Mouse (Mus musculus) retina, postnatal 7 days (tissue): ENCODE measurements at regions not wholly inside any gene's neighbourhood (a gene's known extent, or its start where the extent isn't known, plus 50 kb on each side); places are given as distances from the start of the nearest gene placed in this dataset.
"Not testable (repeated sequence)": the region's sequence is repeated elsewhere in the genome, so short reads cannot be mapped to it uniquely, and the experiment has no call there.

ENCODE experiments used
- DNase-seq: peaks from one replicate; pipeline ENCODE4 v3.0.0-alpha.2; 2012; ENCODE audit warnings: low read depth, low spot score

GRCm38 (mm10) chrX:159066212-159066611 lies 143.9 kb upstream of the Rps6ka3 start:
- DNase-seq, result no peak

DNA sequence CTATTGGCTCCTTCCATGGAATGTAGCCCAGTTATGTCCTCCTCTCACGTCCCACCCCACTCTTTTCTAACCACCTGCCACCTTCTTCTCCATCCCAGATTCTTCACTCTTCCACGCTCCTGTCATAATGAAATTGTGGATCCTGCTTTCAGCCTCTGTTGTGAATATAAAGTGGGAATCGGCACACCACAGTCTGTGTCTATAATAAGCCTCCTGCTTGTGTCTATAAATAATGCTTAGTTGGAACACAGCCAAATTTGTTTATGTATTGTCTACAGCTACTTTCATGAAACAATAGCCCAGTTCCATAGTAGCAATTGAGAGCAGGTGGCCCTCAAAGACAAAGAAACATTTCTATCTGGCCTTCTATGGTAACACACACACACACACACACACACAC lies 137.5 kb upstream of the Rps6ka3 start:
- DNase-seq, result no peak

- DNase-seq, result no peak
Measured at GRCm38 (mm10) chrX:159073533-159073932, 136.6 kb upstream of the Rps6ka3 start.

GRCm38 (mm10) chrX:159080508-159080907 lies 129.6 kb upstream of the Rps6ka3 start:
- DNase-seq, result no peak

DNA sequence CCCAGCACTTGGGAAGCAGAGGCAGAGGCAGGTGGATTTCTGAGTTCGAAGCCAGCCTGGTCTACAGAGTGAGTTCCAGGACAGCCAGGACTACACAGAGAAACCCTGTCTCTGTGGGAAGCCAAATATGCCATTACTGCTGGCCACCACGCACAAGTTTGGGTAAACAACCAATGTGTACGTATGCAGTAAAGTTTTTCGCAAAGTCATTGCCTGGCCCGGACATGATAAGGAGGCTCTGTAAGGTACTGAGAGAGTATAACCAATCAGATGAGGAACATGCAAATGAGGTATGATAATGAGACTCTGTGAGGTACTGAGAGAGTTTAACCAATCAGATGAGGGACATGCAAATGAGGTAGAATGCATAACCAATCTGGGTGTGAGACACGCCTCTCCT lies 99.5 kb upstream of the Rps6ka3 start:
- not testable (repeated sequence) for DNase-seq

DNA sequence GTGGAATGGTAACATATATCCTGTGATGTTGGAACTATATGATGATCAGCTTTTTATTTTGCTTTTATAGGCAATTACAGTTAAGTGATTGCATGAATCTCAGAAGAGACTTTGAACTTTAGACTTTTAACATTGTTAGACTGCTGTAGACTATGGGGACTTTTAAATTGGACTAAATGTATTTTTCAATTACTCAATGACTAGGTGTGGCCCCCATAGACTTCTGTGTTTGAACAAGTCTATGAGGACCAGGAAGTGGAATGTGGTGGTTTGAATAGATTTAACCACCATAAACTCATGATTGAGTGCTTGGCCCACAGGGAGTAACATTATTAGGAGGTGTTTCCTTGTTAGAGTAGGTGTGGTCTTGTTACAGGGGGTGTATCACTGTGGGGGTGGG lies 93.9 kb upstream of the Rps6ka3 start:
- no peak for DNase-seq

DNA sequence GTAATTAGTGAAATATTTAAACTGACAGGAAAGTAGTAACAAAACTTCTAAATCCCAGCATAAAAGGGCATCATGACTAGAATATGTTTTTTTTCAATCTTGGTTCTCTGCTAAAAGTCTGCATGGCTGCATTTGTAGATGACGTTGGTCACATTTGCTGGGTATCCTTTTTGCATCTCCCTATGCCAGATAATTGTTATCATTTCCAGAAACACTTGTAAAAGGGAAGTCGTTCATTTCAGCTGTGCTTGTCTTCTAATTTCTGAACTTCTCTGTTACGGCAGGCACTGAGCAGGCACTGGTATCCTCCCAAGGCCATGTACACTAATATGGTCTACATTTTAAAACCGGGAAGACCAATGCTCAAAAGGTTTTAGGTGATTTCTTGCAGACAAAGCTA lies 69.6 kb upstream of the Rps6ka3 start:
- no peak for DNase-seq

DNA sequence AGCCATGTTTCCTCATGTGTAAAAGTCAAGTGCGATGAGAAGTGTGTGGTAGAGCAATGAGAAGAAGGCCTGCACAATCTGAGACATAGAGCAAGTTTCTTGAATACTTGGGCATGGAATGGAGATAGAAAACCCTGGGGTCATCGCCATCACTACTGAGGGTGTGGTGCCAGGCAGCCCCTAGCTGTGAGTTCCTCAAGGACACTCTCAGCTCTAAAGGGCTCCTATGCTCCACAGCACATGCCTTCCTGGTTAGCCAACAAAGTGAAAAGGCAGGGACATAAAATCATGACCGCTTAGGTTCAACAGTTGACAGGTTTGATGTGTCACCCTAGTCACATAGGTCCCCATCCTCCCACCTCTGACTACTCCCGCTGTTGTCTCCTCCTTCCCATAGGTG lies 66.8 kb upstream of the Rps6ka3 start:
- no peak for DNase-seq

DNA sequence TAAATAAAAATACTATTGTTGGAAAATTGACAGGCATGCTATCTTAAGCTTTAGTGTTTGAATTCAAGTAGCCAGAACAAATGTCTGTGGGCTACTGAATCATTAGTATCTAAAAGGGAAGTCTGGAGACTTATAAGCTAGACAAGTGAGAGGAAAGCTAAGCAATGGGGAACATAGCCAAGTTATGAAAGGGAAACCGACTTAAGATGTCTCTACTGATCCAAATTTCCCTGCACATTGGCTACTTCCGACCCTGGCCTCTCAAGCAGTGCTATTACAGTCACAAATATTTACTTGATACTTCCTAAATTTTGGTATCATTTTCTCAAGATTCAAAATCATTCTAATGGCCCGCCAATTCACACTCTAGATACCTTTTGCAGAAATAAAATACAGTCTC lies 65.4 kb upstream of the Rps6ka3 start:
- DNase-seq, result no peak

DNA sequence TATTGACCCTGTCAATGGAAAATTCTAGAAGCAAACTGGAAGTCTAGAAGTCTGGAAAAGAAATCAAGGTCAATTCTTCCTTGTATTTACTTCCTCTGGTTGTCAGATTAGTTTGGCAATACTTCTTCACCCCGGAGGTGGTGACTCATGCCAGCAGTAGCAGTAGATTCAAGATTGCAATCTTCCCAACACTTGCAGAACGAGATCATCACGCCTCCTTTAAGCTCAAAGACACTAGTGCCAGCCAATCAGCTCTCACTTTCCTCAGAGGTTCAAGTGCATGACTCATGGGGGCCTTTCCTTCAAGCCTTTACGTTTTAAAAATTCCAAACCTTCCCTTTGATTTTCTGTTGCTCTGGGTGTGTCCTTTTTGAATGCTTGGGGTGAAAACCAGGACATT lies 64.9 kb upstream of the Rps6ka3 start:
- no peak for DNase-seq

DNA sequence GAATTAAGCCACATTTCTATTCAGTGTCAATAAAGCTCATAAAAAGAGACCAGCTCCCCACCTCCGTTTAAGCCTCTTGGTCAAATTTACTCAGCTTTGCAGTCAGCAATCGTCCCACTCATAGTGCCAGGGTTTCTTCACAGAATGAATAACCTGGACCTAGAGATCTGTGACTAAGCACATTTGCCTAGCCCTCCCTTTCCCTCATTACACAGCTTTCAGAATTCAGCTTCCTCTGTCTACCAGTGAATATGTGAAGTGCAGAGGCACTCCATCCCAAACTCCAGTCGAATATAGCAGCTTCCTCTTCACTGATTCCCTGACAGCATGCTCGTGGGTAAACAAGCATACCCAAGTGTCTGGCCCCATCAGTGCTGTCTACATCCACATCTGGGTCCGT lies 54.3 kb upstream of the Rps6ka3 start:
- no peak for DNase-seq

DNA sequence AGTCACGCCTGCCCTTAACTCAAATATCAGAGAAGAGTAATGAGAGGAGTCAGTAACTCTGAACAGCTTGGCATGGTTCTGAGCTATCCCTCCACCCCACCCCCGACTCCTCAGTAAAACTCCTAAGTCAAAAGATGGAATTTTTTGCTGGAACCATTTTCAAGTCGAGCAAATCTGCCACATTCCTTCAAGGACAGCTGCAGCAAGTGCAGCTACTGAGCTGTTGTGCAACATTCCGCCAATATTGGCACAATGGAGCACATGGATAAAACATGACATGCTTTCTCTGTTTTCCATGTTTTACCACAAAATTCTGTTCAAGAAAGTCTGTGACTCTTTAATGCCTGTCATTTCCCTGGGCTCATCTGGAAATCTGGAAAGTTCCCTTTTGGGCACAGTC lies 53.1 kb upstream of the Rps6ka3 start:
- DNase-seq, result no peak

DNA sequence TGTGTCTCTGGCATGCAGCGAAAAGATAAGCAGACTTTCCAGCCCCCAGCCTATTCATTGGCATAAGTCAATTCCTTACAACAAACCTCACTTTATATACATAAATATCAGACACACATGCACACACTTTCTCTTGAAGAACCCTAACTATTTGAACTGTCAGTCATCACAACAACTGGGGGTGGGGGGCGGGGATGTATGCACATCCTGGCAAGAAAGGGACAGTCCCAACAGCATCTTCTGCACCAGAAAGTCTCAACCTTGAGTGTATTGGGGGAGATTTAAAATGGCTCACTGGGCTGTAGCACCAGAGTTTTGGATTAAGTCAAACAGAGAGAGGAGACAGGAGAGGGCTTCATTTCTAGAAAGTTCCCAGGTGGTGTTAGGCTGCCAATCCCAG lies 50.4 kb upstream of the Rps6ka3 start:
- DNase-seq, result no peak
